Mouse (Mus musculus) cerebellum, postnatal 4 days (tissue): ENCODE results near the gene Sys1.

Experiments
- DNase-seq, 2 experiments: peaks; one replicate each; pipeline ENCODE4 v3.0.0; 2022; ENCODE audit warnings: low spot score in 2 of 2, mixed read lengths in 1 of 2

The Sys1 gene

DNA sequence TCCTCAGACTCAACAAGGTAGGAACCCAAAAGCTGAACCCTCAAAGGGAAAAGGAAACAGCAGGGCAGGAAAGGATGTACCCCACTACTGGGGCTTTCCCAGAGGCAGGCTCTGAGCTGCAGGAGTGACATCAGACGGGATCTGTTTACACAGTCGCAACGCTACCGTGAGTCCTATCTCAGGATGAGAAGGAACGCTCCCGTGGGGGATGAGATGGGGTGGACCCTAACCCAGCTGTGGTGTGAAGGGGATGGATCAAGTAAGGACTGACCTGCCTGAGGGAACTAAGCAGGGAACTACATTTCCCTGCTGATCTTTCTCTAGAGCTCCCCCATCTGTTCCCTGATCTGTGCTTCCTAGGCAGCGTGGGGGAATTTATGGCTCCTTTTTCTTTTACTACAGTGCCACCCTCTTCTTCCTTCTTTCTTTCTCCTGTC, at the start of gene Sys1:
Sys1 (plus strand) TSS at position 101 of the 437 bp plus-strand sequence.
- DNase-seq: no peak

DNA sequence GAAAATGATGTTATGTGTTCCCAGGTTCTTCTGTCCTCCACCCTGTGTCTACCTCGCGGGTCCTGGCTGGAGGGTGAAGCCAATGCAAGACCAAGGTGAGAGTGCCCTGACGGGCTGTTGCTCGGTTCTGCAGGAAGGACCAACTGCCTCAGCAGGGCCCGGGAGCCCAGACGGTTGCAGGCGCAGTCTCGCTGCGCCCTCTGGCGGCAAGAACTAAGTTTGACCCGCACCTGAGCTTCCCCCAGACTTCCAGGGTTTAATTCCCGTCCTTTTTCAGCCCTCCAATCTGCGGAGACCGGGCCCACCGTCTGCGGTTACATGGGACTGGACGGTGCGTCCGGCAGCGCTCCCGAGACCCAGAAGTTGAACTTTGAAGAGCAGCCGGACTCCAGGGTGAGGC, 49.1 kb upstream of the Sys1 start:
- peak; percentile 58 to 78 for DNase-seq

DNA sequence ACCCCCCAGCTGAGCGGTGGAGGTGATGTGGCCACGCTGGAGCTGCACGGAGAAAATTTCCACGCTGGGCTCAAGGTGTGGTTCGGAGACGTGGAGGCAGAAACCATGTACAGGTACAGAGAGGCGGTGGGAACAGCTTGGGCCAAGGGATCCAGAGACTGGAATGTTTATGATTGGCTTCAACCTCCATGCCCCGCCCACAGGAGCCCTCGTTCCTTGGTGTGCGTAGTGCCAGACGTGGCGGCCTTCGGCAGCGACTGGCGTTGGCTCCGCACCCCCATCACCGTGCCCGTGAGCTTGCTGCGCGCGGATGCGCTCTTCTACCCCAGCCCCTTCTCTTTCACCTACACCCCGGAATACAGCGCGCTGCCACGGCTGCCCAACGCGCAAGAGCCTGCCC, 42.6 kb upstream of the Sys1 start:
- DNase-seq: no peak

DNA sequence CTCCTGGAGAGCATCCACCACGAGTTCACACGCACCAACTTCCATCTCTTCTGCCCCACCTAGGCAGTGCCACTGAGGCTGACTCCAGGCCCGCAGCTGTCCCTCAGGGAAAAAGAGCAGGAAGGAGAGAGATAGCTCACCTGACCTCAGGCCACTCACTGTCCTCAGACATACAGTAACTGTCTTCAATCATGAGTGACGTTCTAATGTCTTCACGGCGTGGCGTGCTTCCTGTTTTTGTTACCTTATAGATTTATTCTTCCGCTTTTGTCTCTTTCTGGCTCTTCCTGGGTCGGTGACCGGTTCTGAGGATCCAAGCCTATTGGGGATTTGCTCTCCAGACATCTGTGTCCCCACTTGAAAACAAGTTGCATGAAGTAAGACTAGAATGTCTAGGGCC, 42.2 kb upstream of the Sys1 start:
- no peak for DNase-seq

DNA sequence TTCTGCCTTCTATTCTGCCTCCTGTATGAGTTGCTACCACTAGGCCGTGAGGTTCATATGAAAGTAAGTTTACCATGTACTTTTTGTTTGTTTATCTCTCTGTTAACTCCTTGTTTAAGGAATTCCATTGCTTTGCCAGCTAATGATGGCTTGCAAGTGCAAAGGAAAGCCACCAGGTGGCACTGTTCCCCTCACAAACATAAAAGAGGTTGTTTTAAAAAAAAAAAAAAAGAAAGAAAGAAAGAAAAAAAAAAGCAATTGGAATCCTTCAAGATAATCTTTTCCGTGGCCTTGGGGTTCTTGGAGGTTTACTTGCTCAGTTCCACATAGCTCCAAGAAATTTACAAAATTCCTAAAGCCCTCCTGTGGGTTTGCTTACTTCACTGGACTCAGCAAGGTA, 39.6 kb upstream of the Sys1 start:
- DNase-seq: no peak

DNA sequence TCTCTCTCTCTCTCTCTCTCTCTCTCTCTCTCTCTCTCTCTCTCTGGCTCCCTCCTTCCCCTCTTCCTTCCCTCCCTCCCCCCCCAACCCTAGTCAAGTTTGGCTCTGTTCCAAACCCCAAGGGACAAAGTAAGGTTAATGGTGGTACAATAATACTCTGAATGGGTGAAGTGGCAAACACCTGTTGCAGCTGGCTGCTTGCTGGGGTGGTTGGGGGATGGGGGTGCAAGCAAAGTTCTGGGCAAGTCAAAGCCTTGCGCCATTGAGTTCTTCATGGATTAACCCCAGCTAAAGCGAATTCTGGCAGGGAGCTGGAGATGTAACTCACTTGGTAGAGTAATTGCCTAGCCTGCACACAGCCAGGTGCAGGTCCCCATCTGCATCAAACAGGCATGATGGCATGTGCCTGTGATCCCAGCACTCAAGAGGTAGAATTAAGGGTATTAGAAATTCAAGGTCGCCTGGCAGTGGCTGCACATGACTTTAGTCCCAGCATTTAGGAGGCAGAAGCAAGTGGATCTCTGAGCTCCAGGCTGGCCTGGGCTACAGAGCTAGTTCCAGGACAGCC, 38.4 kb upstream of the Sys1 start:
- no peak for DNase-seq

DNA sequence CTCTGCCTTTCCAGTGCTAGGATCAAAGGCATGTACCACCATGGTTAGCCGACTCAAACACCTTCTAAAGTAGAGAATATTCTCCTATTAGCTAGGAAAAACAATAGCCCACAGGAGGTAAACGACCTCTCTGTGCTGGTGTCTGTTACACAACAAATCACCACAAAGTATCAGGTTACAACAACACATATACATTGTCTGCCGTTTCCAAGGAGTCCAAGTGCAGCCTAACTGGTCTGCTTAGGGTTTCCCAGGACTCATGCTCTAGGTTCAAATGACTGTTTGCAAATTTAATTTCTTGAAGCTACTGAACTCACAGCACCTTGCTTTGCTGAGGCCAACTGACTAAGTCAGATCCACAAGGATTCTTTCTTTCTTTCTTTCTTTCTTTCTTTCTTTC, 37.3 kb upstream of the Sys1 start:
- no peak for DNase-seq

DNA sequence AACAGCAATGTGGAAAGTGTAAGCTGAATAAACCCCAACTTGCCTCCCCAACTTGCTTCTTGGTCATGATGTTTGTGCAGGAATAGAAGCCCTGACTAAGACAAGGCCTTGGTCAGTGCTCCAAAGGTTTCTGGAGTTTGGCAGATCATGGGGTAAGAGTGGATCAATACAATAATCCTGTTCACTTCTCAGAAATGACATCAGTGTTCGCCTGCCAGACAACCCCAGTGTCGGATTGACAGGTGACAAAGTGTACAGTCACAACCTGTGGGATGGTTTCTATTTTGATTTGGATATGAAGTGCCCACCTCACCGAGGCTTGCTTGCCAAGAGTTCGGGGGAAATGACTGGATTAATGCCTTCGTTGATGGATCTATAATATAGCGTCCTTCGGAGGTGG, 35.5 kb upstream of the Sys1 start:
- no peak for DNase-seq

DNA sequence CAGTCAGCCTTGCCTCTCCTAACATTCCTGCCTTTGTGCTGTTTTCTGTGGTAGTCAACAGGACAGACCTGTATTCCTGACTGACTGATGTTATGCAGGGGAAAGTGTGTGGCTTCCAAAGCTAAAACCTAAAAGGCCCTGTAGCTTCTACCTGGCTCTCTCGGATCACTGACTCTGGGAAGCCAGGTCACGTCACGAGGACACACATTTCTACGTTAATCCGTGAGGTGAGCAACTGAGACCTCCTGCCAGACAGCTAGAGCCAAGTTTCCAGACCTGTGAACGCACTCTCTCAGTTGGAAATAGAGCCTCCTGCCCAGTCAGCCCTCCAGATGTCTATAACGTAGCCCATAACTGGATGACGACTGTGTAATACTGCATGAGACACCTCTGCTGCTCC, 34.8 kb upstream of the Sys1 start:
- DNase-seq: no peak

DNA sequence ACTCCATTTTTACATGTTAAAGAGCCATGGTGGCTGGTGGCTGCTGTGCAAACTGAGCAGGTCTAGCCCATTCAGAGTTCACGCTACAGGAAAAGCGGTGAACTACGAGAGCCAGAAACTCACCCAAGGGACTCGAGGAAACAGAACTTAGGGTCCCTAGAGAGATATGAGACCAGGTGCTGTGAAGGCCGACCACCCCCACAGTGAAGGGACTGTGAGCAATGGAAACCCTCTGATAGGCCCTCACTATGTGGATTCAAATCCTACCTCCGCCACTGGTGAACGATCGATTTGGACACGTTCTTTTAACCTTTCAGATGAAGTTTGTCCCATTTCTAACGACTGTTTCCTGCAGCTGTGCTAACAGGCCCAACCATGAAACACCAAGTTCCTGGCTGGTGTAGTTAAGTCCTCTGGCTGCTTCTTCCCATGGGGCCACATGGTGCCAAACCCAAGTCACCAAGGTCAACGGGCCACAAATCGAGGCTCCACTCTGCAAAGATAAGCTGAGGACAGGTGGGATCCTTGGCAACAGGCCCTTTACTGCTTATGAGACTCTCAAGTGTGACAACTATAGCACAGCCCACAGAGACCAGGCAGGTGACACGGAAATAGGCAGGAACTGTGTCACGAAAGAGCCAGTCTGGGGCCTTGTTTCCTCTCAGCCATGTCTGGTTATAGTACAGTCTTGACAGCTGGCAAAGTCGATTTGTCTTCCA, 33.9 kb upstream of the Sys1 start:
- DNase-seq: no peak

DNA sequence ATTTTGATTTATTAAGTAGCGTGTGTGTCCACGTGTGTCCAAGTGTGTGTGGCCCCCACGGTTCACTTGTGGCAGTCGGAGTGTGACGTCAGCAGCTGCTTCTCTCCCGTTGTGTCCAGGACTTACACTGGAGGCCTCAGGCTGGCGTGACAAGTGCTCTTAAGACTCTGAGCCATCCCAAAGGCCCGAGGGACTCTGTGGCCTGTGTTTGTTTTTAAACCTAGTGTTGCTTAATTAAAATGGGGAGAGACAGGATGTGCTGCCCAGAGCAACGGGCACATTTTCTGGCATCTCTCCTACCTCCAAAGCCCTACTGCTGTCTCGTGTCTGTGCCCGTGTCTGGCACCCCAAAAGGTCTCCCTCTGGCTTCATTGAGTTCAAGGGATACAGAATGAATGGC, 33.3 kb upstream of the Sys1 start:
- no peak for DNase-seq

DNA sequence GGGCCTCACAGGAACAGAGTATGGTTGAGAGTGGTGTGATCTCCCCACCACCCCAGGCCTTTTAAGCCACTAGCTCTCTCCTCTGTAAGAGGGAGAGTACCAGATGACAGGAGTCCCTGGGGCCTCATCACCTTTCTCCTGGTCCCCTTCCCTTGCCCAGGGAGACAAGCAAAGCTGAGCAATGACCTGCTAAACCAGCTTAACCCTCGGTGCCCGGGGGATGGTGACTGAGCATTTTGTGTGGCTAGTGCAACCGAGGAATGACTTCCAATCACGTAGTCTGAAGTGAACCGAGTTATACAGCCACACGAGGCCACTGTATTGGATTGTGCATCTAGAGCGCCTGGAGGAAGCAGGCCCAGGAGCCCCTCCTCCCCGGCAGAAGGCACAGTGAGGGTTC, 32.4 kb upstream of the Sys1 start:
- no peak for DNase-seq

DNA sequence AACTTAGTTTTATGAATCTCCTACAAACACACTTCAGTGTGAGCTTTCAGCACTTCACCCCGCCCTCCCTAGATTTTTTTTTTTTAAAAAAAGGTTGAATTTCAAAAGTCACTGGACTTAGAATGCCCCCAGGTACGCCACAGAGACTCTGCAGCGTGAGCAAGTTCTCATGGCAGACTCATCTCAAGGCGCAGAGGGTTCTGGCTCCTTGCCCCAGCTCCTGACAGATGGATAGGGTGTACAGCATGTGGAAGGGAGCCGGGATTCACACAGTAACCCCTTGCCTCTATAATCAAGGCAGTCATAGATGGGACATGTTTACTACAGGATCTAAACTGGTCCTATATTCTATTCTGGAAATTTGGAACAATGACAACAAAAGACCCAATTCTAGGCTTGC, 31.4 kb upstream of the Sys1 start:
- DNase-seq: no peak

DNA sequence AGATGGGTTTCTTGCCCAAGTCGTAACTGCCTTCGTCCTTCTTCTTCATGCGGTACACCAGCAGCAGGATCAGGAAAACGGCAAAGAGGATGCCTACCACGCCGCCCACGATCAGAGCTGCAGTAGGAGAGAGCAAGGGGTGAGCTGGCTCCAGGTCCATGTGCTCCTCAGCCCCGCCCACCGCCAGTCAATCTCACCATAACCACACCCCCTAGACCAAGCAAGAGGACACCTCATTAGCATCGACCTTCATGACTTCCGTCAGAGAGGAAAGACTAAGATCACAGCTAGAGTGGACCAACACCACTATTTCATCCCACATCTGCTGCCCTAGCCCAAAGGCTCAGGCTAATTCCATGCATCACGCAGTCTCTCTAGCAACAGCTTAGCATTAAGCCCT, 30.6 kb upstream of the Sys1 start:
- no peak for DNase-seq

DNA sequence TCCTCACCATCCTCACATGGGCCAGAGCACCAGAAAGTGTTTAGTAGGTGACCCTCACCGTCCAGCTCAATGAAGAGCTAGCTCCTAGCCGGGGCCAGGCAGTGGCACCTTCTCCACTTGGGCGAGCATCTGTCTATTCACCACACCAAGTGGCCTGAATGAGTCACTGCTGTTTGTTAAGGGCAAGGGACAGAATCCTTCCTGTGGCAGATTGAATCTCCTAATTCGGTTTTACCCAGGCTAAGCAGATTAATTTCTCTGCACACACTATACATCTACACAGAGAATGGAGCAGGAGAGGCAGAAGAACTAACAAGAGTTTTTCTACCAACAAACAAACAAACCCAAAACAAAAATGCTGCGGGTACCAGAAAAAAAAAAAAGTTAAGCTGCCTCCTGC, 29.8 kb upstream of the Sys1 start:
- no peak for DNase-seq

DNA sequence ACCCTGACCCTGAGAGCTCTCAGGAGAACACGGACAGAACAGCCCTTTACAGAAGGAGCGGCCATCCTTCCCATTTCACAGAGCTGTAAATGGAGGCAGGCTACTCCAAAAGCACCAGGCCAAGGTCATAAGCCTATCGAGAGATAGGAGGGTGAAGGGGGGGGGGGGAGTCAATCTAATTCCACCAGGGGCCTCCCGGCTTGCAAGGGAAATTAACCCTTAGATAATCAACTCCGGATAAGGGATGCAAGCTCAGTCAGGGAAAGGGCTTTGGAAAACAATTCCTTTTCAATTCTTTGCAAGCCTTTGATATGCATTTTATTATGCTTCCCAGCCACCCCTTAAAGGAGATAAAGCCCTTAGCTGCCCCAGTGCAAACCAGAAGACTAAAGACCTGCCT, 28.3 kb upstream of the Sys1 start:
- DNase-seq: no peak

DNA sequence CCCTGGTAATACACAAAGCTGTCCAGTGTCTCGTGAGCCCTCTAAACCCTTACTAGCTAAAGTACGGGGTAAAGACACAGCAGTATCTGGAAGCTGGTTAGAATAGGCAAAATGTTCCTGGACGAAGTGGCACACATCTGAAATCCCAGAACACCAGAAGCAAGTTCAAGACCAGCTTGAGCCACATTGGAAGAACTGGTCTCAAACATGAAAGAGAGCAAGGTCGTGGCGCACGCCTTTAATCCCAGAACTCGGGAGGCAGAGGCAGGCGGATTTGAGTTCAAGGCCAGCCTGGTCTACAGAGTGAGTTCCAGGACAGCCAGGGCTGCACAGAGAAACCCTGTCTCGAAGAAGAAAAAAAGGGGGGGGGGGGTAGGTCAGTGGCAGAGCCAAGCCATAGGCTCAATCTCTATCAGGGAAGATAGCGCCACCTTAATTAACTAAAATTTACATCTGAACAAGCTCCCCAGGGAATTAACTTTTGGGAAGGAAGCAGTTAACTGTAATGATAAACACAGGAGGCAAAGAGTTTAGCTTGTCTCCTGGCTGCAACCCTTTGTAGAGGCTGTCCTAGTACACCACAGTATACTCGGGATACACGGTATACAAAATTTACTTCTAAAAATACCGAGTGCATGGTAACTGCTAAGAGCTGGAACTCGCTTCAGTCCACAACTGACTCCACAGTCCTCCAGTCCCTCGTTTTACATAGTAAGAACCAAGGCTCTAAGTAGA, 26.7 kb upstream of the Sys1 start:
- no peak for DNase-seq

DNA sequence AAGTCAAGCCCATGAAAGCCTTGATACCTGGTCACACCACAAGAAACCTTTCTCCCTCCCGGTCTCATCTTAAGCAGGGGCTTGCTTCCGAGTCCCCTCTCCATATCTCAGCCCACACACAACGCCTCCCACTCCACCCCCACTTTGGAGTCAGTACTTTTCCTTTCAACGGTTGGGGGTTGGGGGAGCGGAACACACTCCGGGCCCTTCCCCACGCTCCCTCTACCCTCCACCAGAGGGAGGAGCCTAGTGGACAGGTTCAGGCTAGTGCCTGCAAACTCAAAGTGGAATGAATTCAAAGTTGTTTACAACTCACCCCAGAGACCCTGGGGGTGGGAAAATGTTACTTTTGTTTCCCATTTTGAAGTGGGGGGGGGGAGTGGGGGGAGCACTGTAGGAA, 26.1 kb upstream of the Sys1 start:
- no peak for DNase-seq

DNA sequence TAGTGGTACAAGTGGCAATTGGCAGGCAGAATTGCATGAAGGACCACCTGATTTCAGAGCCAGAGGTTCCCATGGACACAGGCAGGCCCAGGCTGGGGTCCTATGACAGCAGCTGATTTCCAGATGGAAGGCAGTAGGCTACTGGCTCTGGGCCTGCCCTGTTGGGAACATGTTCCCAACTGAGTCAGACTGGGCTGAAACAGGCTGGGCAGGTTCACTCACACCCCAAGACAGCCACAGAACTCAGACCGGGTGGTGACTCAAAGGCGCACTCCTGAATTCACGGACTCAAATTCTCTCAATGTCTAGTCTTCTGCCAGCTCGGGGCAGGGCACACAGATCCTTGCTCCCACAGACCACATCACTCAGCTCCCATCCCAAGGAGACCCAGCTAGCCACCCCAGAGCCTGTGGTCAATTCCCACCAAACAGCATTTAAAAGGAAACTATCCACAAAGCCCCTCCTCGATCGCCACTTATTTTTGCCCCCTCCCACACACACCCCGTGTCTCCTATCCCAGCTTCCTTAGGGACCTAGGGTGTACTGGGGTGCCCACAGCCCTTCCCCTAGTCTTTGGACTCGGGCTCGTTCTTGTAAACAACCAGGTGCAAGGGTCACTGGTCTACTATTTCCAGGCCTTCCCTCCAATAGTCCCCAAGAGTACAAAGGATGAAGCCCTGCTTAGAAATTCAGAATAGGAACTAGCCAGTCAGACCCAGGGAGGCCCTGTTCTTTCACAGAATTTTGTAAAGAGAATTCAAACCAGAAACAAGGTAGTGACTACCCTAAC, 24.9 kb upstream of the Sys1 start:
- DNase-seq: no peak

DNA sequence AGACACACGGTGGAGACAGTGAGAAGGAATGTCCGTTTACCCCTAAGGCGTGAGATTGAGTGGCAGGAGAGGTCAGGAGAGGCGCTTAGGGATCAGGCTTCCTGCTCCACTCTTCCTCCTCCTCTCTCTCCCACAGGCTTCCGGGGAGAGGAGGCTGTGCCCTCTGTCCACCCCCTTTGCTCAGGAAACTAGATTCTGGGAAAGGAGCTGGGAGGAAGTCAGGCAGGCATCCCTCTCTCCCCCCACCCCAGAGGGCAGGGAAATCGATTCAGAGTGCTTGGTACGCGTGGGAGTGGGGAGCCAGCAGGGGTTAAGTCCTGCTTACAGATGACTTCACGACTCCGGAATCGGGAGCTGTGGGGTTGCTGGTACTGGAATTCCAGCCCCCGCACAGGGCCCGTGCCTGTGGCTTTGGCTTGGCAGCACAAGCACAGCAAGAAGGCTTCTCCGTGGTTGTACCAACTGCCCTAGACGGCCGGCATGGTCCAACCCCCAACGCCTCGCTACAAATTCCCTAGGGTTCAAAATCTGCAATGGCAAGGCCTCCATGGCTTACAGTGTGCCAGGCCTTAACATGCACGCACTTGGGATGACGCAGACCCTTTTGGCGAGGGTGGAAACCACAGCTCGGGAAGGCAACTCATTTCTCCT, 24.1 kb upstream of the Sys1 start:
- no peak for DNase-seq

DNA sequence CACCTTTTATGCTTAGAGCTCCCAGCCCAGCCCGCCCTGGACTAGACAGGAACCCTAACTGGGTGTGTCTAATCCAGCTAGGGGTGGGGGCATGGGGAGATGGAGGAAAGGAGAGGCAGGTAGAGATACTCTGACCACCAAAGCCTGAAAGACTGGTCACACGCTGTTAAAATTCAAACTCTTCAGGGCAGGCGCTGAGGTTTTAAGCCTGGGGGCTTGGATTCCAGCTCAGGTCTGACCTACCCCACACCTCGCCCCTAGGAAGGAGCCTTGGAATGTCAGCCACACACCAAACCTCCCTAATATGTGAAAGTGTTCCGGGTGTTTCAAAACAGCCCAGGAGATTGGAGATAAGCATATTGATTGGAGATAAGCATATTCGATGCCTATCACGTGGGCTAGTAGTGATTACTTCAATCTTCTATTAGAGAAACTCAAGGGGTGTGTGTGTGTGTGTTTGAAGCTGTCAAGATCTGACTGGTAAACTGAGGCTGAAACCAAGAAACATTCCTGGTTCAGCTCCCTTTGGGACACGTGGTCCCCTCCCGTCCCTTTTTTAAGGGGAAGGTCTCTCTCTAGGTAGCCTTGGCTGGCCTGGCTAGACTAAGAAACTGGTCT, 23.4 kb upstream of the Sys1 start:
- DNase-seq: no peak

DNA sequence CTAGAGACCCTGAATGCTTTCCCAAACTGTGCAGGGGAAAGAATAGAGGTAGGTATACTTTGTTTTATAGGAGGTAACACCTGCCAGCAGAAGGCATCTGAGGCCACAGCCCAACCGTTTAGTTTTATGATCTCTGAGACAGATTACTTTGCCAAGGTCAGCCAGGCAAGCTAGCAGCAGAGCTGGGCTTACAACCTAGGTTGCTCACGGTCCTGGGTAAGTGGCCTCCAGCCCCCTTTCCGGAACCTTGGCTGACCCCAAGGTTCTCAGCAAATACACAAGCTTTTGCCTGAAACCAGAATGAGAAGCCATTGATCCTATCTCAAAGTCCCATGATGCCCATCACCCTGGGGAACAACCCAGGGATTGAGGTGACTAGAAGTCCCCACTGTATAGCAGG, 22.1 kb upstream of the Sys1 start:
- no peak for DNase-seq
